Mouse (Mus musculus): ENCODE results near the gene Mettl3. TPM values are rescaled to one million over a fixed set of nuclear protein-coding genes. Genes with fewer than 3 reads are reported as not detected.
"Not testable (repeated sequence)": the region's sequence is repeated elsewhere in the genome, so short reads cannot be mapped to it uniquely, and the experiment has no call there.

The Mettl3 gene
- polyA plus RNA-seq, 1 experiment from 2014 or later = 37.0 TPM

DNA sequence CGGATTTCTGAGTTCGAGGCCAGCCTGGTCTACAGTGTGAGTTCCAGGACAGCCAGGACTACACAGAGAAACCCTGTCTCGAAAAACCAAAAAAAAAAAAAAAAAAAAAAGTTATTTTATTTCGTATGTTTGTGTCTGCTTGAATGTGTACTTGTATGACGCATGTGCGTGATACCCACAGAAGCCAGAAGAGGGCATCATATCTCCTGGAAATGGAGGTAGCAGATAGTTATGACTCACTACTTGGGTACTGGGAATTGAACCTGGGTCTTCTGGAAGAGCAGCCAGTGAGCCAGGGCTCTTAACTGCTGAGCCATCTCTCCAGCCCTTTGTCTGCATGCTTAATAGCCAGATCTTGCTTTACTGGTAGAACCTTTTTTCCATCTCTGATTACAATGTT, 5.4 kb upstream of the Mettl3 start:
- H3K9ac ChIP-seq (ENCODE audit: low read length); H3K27me3 ChIP-seq (replicated peaks; ENCODE audit: control insufficient read depth, insufficient read depth, low read length); H3K9me3 ChIP-seq (ENCODE audit: control insufficient read depth, low read length); DNase-seq (ENCODE audit: low spot score); H3K4me3 ChIP-seq (ENCODE audit: low read depth, low read length); ATAC-seq (replicated peaks; ENCODE audit: low FRiP score, low TSS enrichment, low read depth); H3K27ac ChIP-seq (ENCODE audit: low read depth); H3K4me1 ChIP-seq (replicated peaks; ENCODE audit: control insufficient read depth, insufficient read depth, low read length); H3K4me2 ChIP-seq (ENCODE audit: low read length): not testable (repeated sequence)
- H3K36me3 ChIP-seq (ENCODE audit: control insufficient read depth, insufficient read depth, low read length) = peaks cover 34% of the 10 kb centered on the region
- 88% methylated on average over 6 of the region's 6 CpGs for WGBS

DNA sequence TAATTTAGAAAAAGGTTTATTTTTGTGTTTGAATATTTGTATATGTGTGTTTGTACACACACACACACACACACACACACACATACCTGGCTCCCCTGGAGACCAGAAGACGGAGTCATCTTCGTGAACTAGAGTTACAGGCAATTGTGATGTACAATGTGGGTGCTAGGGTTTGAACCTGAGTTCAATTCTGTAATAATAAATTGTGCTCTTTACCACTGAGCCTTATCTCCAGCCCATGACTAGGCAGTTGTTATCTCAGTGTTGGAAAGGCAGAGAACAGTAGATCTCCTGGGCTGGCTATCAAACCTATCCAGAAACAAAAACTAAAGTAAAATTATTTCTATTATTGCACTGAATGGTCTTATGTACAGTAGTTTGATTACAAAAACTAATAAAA, 1.2 kb upstream of the Mettl3 start:
- Histone ChIP-seq H3K4me2 (ENCODE audit: low read length) (no peak overlapping the region), H3K36me3 (ENCODE audit: control insufficient read depth, insufficient read depth, low read length) (peaks cover 3% of the 10 kb centered on the region; the same call in 1 of the 2 replicates), H3K9me3 (ENCODE audit: control insufficient read depth, low read length) (no peaks in the 10 kb centered on the region), H3K4me3 (ENCODE audit: low read depth, low read length) (no peak overlapping the region), H3K4me1 (replicated peaks; ENCODE audit: control insufficient read depth, insufficient read depth, low read length) (peaks cover 4% of the 10 kb centered on the region), H3K27ac (ENCODE audit: low read depth) (no peak overlapping the region), H3K27me3 (replicated peaks; ENCODE audit: control insufficient read depth, insufficient read depth, low read length) (no peaks in the 10 kb centered on the region), H3K9ac (ENCODE audit: low read length) (no peak overlapping the region)
- no peak for ATAC-seq (replicated peaks; ENCODE audit: low FRiP score, low TSS enrichment, low read depth)
- WGBS = 93% methylated on average over 2 of the region's 2 CpGs
- DNase-seq (ENCODE audit: low spot score) = no peak

DNA sequence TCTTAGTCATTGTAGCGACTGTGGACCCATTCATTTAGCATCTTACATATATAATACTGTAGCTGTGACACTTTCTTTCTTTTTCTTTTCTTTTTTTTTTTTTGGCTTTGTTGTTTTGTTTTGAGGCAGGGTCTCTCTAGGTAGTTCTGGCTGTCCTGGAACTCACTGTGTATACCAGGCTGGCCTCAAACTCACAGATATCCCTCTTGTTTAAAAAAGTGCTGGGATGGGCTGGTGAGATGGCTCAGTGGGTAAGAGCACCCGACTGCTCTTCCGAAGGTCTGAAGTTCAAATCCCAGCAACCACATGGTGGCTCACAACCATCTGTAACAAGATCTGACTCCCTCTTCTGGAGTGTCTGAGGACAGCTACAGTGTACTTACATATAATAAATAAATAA, 1.4 kb downstream of the Mettl3 start:
- H3K27me3 ChIP-seq (replicated peaks; ENCODE audit: control insufficient read depth, insufficient read depth, low read length); DNase-seq (ENCODE audit: low spot score); H3K4me1 ChIP-seq (replicated peaks; ENCODE audit: control insufficient read depth, insufficient read depth, low read length); H3K4me3 ChIP-seq (ENCODE audit: low read depth, low read length); ATAC-seq (replicated peaks; ENCODE audit: low FRiP score, low TSS enrichment, low read depth); H3K9me3 ChIP-seq (ENCODE audit: control insufficient read depth, low read length); H3K9ac ChIP-seq (ENCODE audit: low read length); H3K27ac ChIP-seq (ENCODE audit: low read depth): not testable (repeated sequence)
- peaks cover 18% of the 10 kb centered on the region for H3K36me3 ChIP-seq (ENCODE audit: control insufficient read depth, insufficient read depth, low read length)
- H3K4me2 ChIP-seq (ENCODE audit: low read length) = peak overlapping the region; percentile 75; the same call in 1 of the 2 replicates
- 88% methylated on average over 3 of the region's 3 CpGs for WGBS

DNA sequence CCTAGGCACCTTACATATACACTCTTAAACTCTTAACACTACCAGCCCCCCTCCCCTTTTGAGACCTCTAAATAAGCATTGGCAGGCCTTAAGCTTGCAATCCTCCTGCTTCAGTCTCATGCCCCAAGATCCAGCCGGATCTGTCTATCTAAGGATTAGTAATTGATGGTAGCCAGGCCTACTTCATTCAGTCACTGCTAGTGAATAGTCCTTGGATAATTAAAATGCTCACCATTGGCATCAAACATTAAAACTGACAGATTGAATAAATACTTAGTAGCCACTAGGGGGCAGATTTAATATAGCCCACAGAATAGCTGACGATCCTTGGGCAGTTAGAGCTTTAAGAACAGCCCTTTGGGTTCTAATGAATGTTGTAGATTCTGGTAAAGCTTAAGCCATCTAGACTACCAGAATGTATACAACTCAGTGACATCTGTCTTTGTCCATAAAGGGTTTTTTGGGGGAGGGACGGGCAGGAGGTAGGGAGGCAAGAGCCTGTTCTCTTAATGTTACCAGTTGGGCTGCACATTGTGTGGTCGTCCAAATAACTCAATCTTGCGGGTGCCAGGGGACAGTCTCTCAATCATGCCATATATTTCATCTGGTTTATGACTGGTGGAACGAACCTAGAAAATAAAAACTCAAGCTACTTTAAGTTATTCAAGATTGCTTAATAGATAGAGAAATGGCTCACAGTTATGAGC, 9.2 kb downstream of the Mettl3 start:
- no peak for DNase-seq (ENCODE audit: low spot score)
- Histone ChIP-seq H3K36me3 (ENCODE audit: control insufficient read depth, insufficient read depth, low read length) (peaks cover 83% of the 10 kb centered on the region), H3K9me3 (ENCODE audit: control insufficient read depth, low read length) (no peaks in the 10 kb centered on the region), H3K4me1 (replicated peaks; ENCODE audit: control insufficient read depth, insufficient read depth, low read length) (no peaks in the 10 kb centered on the region), H3K27me3 (replicated peaks; ENCODE audit: control insufficient read depth, insufficient read depth, low read length) (no peaks in the 10 kb centered on the region), H3K9ac (ENCODE audit: low read length) (no peak overlapping the region), H3K27ac (ENCODE audit: low read depth) (no peak overlapping the region), H3K4me3 (ENCODE audit: low read depth, low read length) (no peak overlapping the region), H3K4me2 (ENCODE audit: low read length) (no peak overlapping the region)
- ATAC-seq (replicated peaks; ENCODE audit: low FRiP score, low TSS enrichment, low read depth) = peak; percentile 44
- 69% methylated on average over 6 of the region's 6 CpGs for WGBS

DNA sequence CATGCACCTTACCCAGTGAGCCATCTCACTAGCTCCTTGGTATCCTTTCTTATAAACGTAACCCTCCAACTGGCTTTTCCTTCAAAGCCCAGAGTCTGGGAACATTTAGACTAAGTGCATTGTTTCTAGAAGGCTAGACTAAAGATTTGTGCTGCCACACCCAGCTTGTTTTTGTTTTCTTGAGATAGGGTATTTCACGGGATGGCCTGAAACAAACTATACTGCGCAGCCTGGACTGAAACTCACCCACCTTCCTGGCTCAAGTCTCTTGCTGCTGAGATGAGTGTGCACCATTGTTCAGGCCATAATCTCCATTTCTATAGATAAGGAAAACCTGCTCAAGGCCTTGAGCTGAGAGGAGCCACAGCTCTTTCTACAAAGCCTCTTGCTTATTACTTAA, 20.7 kb downstream of the Mettl3 start:
- H3K36me3 ChIP-seq (ENCODE audit: control insufficient read depth, insufficient read depth, low read length) = peaks cover 39% of the 10 kb centered on the region
- H3K4me2 ChIP-seq (ENCODE audit: low read length) = no peak overlapping the region
- H3K9me3 ChIP-seq (ENCODE audit: control insufficient read depth, low read length) = no peaks in the 10 kb centered on the region
- no peaks in the 10 kb centered on the region for H3K27me3 ChIP-seq (replicated peaks; ENCODE audit: control insufficient read depth, insufficient read depth, low read length)
- no peak for DNase-seq (ENCODE audit: low spot score)
- H3K27ac ChIP-seq (ENCODE audit: low read depth) = no peak overlapping the region
- peaks cover 7% of the 10 kb centered on the region for H3K4me1 ChIP-seq (replicated peaks; ENCODE audit: control insufficient read depth, insufficient read depth, low read length)
- no peak overlapping the region for H3K4me3 ChIP-seq (ENCODE audit: low read depth, low read length)
- no peak overlapping the region for H3K9ac ChIP-seq (ENCODE audit: low read length)
- no peak for ATAC-seq (replicated peaks; ENCODE audit: low FRiP score, low TSS enrichment, low read depth)
- 92% methylated on average over 3 of the region's 3 CpGs for WGBS

DNA sequence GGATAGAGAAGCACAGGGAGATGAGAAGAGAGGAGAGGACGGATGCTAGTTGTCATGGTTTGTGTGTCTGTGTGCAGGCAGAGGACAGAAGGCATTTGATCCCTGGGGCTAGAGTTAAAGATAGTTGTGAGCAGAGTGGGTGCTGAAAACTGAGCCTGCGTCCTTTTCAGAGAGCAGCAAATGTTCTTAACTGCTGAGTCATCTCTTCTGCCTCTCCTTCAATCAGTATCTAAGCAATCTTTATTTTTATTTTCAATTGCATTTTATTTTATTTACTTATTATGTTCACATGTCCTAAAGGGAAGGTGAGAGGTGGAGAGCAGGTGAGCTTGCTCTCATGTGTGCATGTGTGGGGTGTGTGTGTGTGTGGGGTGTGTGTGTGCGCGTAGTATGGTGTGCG, 21.3 kb downstream of the Mettl3 start:
- H3K4me1 ChIP-seq (replicated peaks; ENCODE audit: control insufficient read depth, insufficient read depth, low read length) = peaks cover 7% of the 10 kb centered on the region
- WGBS = 92% methylated on average over 5 of the region's 5 CpGs
- H3K27ac ChIP-seq (ENCODE audit: low read depth) = no peak overlapping the region
- no peaks in the 10 kb centered on the region for H3K27me3 ChIP-seq (replicated peaks; ENCODE audit: control insufficient read depth, insufficient read depth, low read length)
- H3K4me3 ChIP-seq (ENCODE audit: low read depth, low read length) = no peak overlapping the region
- H3K4me2 ChIP-seq (ENCODE audit: low read length) = no peak overlapping the region
- no peaks in the 10 kb centered on the region for H3K9me3 ChIP-seq (ENCODE audit: control insufficient read depth, low read length)
- DNase-seq (ENCODE audit: low spot score) = no peak
- ATAC-seq (replicated peaks; ENCODE audit: low FRiP score, low TSS enrichment, low read depth) = no peak
- no peak overlapping the region for H3K9ac ChIP-seq (ENCODE audit: low read length)
- peaks cover 38% of the 10 kb centered on the region for H3K36me3 ChIP-seq (ENCODE audit: control insufficient read depth, insufficient read depth, low read length)

DNA sequence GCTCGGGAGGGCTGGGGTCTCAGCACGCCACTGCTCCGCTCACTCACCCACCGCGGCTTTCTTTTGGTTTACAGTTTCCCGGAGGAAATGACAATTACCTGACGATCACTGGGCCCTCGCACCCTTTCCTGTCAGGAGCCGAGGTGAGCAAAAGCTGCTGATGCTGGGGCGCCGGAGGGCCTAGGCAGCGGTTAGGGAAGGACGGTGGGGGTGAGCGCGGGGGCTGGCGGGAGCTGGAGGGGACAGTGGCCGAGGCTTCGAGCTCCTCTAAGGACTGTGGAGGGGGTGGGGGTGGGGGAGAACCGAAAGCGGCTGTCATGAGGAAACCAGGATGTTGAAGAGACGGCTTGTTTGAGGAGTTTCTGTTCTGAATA, 25.2 kb downstream of the Mettl3 start:
- no peak for DNase-seq (ENCODE audit: low spot score)
- WGBS = 1% methylated on average over 21 of the region's 21 CpGs
- peak; percentile 30 for ATAC-seq (replicated peaks; ENCODE audit: low FRiP score, low TSS enrichment, low read depth)

DNA sequence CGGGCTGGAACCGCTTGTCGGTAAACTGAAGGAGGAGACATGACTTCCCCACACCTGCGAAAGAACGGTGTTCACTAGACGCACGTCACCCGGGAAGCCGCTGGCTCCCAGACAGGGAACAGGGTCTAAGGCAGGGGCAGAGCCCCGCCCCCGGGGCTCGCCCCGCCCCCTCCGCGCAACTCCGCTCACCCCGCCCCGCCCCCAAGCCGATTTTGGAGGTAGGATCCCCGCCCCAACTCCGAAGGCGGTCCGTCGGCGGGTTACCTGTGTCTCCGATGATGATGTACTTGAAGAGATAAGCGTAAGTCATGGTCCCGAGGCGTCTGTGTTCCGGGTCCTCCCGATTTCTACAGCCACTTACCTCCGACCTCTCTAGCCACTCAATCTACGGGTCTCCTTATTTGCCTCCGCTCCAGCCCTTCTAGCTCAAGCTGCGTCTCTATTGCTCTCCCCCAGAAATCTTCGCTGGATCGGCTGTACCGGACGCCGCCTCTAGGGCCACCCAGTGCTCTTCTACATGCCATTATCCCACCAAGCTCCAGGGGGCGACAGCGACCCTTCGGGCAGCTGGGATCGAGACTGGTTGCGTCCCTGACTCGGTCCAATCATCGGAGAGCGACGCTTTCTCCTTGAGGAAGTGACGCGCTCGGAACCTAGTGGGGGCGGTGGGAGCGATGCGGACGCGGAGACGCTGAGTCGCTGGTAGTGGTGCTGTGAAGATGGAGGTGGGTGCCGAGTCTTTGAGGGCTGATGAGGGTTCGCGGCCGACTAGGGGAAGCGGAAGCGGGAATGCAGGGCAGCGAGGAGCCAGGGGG, 25.8 kb downstream of the Mettl3 start, which contains the start of the genes Tox4 and Rab2b:
Tox4 (plus strand) TSS at position 215 of the 815 bp plus-strand sequence.
Rab2b (minus strand) TSS at position 614 of the 815 bp plus-strand sequence.
- Histone ChIP-seq H3K9ac (ENCODE audit: low read length) (peak within 1 kb of the TSS; percentile 85), H3K9me3 (ENCODE audit: control insufficient read depth, low read length) (no peaks in the 10 kb centered on the region), H3K4me1 (replicated peaks; ENCODE audit: control insufficient read depth, insufficient read depth, low read length) (peaks cover 7% of the 10 kb centered on the region), H3K36me3 (ENCODE audit: control insufficient read depth, insufficient read depth, low read length) (peaks cover 5% of the 10 kb centered on the region), H3K4me2 (ENCODE audit: low read length) (peak within 1 kb of the TSS; percentile 71), H3K27me3 (replicated peaks; ENCODE audit: control insufficient read depth, insufficient read depth, low read length) (no peaks in the 10 kb centered on the region), H3K27ac (ENCODE audit: low read depth) (peak within 1 kb of the TSS; percentile 83), H3K4me3 (ENCODE audit: low read depth, low read length) (peak within 1 kb of the TSS; percentile 88)
- ATAC-seq (replicated peaks; ENCODE audit: low FRiP score, low TSS enrichment, low read depth) (peak; percentile 99), DNase-seq (ENCODE audit: low spot score) (peak; percentile 99)
- under 1% methylated on average over 66 of the region's 66 CpGs for WGBS

More for the DNA sequence above, 25.2 kb downstream of the Mettl3 start:
- peaks cover 7% of the 10 kb centered on the region for H3K4me1 ChIP-seq (replicated peaks; ENCODE audit: control insufficient read depth, insufficient read depth, low read length)
- H3K27ac ChIP-seq (ENCODE audit: low read depth) = peak overlapping the region; percentile 83
- H3K4me3 ChIP-seq (ENCODE audit: low read depth, low read length) = peak overlapping the region; percentile 88
- H3K4me2 ChIP-seq (ENCODE audit: low read length) = peak overlapping the region; percentile 71
- peaks cover 3% of the 10 kb centered on the region for H3K36me3 ChIP-seq (ENCODE audit: control insufficient read depth, insufficient read depth, low read length)
- peak overlapping the region; percentile 85 for H3K9ac ChIP-seq (ENCODE audit: low read length)
- no peaks in the 10 kb centered on the region for H3K9me3 ChIP-seq (ENCODE audit: control insufficient read depth, low read length)
- no peaks in the 10 kb centered on the region for H3K27me3 ChIP-seq (replicated peaks; ENCODE audit: control insufficient read depth, insufficient read depth, low read length)
